Mouse (Mus musculus): ENCODE results near the gene Atad1.

- no peak for TF ChIP-seq POLR2A (IDR thresholded peaks at IDR 0.05; ENCODE audit: insufficient read depth, low read depth, low read length)
- TF ChIP-seq CTCF (IDR thresholded peaks at IDR 0.05), result no peak
- no peak for TF ChIP-seq EP300 (IDR thresholded peaks at IDR 0.05; ENCODE audit: insufficient read depth, low read depth, low read length)
Observed at GRCm38 (mm10) chr19:32779131-32779530, 39.5 kb upstream of the Atad1 start.
